Mouse (Mus musculus) megakaryocyte progenitor cell, adult 5-6 weeks (primary cell): ENCODE data around the gene Clk2. TPM values are rescaled to one million over a fixed set of nuclear protein-coding genes. Genes with fewer than 3 reads are reported as not detected.
"Not testable (repeated sequence)": the region's sequence is repeated elsewhere in the genome, so short reads cannot be mapped to it uniquely, and the experiment has no call there.

Source experiments
- ATAC-seq: replicated peaks from 2 replicates; pipeline ENCODE4 v1.8.0; 2016; ENCODE audit warnings: mild to moderate bottlenecking, moderate TSS enrichment, inconsistent platforms; ENCODE audit not compliant: poor library complexity
- total RNA-seq, 2 experiments: library from RNA; stranded (forward) in 1 of 2; stranded (reverse) in 1 of 2; fragments of 157-497, 149-512 nt in 1 of 2; fragments of 200-1000 nt in 1 of 2; gene quantifications; 2 replicates each; pipeline versions ENCODE4 v1.2.3 to v1.2.4; 2015 to 2017

The Clk2 gene
- total RNA-seq, 2 experiments from 2014 or later = 53.8 to 69.3 TPM

GRCm38 (mm10) chr3:89159616-89160344 is 4.8 kb upstream of the Clk2 start, which contains the start of gene Hcn3:
Hcn3 (minus strand) TSS chr3:89160196.
- ATAC-seq = peak; percentile 65

- not testable (repeated sequence) for ATAC-seq
Measured at GRCm38 (mm10) chr3:89161207-89161606, 3.4 kb upstream of the Clk2 start.

GRCm38 (mm10) chr3:89161786-89162185 is 2.8 kb upstream of the Clk2 start:
- ATAC-seq = no peak

- no peak for ATAC-seq
Measured at GRCm38 (mm10) chr3:89163123-89163522, 1.5 kb upstream of the Clk2 start.

- no peak for ATAC-seq
Measured at GRCm38 (mm10) chr3:89163643-89164245, 851 bp upstream of the Clk2 start.

GRCm38 (mm10) chr3:89165268-89165870 is 774 bp downstream of the Clk2 start:
- no peak; the same call in 1 of the 2 replicates for ATAC-seq

- ATAC-seq = no peak
Measured at GRCm38 (mm10) chr3:89166945-89167344, 2.4 kb downstream of the Clk2 start.

GRCm38 (mm10) chr3:89174844-89175243 is 10.2 kb downstream of the Clk2 start:
- no peak for ATAC-seq

- no peak for ATAC-seq
Measured at GRCm38 (mm10) chr3:89175544-89175943, 10.9 kb downstream of the Clk2 start.

- no peak for ATAC-seq
Measured at GRCm38 (mm10) chr3:89176421-89176820, 11.8 kb downstream of the Clk2 start.

- peak; percentile 87 for ATAC-seq
Measured at GRCm38 (mm10) chr3:89177242-89178106, 12.9 kb downstream of the Clk2 start, which contains the start of gene Scamp3. Scamp3 (plus strand) TSS chr3:89177473.

- ATAC-seq = no peak
Measured at GRCm38 (mm10) chr3:89178107-89178385, 13.5 kb downstream of the Clk2 start.

- ATAC-seq = no peak
Measured at GRCm38 (mm10) chr3:89179056-89179455, 14.5 kb downstream of the Clk2 start.

- no peak for ATAC-seq
Measured at GRCm38 (mm10) chr3:89181749-89182500, 17.3 kb downstream of the Clk2 start.

- ATAC-seq = peak; percentile 40
Measured at GRCm38 (mm10) chr3:89182531-89183057, 18.0 kb downstream of the Clk2 start.

- peak; percentile 91 for ATAC-seq
Measured at GRCm38 (mm10) chr3:89183058-89183958, 18.7 kb downstream of the Clk2 start, which contains the start of gene Fam189b. Fam189b (plus strand) TSS chr3:89183143.

GRCm38 (mm10) chr3:89183959-89184315 is 19.3 kb downstream of the Clk2 start:
- no peak for ATAC-seq

GRCm38 (mm10) chr3:89187197-89187596 is 22.6 kb downstream of the Clk2 start:
- ATAC-seq = no peak
